Mouse (Mus musculus) adipocyte (in vitro differentiated cells): ENCODE measurements around the gene Dennd6a.
A peak's percentile ranks its signal among the peaks of the same experiment; 100 is the strongest.
"Not testable (repeated sequence)": the region's sequence is repeated elsewhere in the genome, so short reads cannot be mapped to it uniquely, and the experiment has no call there.

Experiments used
- DNase-seq: peaks from one replicate; pipeline ENCODE4 v3.0.0-alpha.2; 2016; ENCODE audit warnings: low spot score

Gene Dennd6a

DNA sequence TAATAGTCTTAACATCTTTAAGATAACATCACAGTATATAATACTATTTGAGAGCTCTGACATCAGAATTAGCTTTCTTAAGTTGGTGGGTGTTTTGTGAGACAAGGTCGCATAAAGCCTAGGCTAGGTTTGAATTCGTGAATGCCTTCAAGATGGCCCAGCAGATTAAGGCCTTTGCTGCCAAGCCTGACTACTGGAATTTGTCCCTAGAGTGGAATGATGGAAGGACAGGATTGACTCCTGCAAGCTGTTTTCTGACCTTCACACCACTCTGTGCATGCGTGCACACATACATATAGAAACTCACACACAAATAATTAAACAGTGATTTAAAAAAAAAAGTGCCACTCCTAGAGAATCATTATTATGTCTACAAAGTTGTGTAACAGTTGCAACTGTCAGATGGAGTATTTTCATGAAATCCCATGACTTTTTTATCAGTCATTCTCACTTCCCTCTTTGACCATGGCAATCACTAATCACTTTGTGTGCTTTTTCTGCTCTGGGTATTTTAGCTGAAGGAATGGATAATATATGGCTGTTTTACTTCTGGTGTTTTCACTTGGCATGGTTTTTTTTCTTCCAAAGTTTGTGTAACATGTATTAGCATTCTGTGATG lies 69.5 kb downstream of the Dennd6a start:
- no peak for DNase-seq

- no peak for DNase-seq
These were observed 72.5 kb downstream of the Dennd6a start for GRCm38 (mm10) chr14:26645989-26646650.

DNA sequence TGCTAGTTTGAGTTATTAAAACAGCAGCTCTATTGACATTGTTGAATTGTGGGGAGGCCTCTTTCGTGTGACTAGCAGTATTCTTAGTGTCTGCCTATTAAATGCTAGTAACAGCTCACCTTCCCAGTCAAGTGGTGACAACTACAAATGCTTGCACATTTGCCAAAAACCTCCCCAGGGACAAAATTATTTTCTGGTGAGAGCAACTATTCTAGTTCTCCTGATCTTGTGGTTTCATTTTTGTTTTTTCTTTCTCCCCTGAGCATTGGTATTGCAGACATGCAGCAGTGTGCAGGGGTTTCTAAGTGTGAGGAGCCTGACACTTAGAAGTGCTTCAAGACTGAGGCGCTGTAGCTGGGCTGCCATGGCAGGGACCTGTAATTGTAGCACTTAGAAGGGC lies 74.2 kb downstream of the Dennd6a start:
- DNase-seq, result peak; percentile 52

- no peak for DNase-seq
These were observed 78.2 kb downstream of the Dennd6a start for GRCm38 (mm10) chr14:26651901-26652300.

DNA sequence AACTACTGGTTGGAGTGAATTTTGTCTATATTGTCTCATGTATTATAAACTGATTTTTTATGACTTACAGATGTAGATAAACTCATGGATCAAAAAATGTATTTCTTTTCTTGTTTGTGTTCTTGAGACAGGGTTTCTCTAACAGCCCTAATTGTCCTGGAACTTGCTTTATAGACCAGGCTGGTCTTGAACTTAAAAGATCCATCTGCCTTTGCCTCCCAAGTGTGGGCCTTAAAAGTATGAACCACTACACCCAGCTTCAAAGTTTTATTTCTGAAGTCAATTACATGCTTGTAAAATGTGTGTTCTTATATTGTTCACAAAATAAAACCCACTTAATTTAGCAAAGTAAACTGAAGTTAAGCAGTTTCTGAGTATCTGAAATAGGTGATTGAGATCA lies 84.5 kb downstream of the Dennd6a start:
- no peak for DNase-seq

GRCm38 (mm10) chr14:26660233-26660632 lies 86.6 kb downstream of the Dennd6a start:
- no peak for DNase-seq

GRCm38 (mm10) chr14:26662016-26662415 lies 88.4 kb downstream of the Dennd6a start:
- no peak for DNase-seq

DNA sequence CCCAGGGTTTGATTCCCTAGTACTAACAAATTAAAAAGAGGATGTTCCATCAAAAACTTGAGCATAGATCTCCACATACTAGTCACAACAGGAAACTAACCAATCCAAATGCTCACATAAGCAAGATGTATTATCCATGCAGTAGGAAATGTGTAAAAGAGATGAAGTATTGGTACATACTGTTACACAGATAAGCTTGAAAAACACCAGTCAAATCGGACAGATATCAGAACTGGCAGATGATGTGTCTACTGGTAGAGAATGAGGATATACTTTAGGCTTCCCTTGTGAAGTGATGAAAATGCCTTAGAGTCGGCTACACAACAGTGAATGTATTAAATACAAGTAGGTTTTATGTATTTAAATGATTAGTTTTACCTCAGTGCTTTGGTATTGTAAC lies 88.8 kb downstream of the Dennd6a start:
- no peak for DNase-seq

DNA sequence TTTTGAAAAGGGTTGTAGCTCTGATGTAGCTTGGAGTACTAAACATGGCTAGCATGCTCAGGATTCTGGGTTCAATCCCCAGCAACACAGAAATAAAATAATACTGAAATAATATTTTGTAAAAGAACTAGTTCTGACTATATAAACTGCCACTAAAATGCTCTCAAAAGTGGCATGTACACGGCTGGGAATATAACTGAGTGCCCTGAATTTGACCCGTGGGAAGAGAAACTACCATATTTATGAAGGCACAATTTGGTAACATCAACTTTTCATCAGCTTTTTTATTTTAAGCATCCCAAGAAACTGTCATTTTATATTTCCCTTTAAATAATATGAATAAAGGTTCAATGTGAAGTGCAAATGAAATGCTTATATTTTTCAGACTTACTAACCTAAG lies 90.2 kb downstream of the Dennd6a start:
- no peak for DNase-seq

- DNase-seq, result no peak
These were observed 94.3 kb downstream of the Dennd6a start for GRCm38 (mm10) chr14:26667991-26668370.

DNA sequence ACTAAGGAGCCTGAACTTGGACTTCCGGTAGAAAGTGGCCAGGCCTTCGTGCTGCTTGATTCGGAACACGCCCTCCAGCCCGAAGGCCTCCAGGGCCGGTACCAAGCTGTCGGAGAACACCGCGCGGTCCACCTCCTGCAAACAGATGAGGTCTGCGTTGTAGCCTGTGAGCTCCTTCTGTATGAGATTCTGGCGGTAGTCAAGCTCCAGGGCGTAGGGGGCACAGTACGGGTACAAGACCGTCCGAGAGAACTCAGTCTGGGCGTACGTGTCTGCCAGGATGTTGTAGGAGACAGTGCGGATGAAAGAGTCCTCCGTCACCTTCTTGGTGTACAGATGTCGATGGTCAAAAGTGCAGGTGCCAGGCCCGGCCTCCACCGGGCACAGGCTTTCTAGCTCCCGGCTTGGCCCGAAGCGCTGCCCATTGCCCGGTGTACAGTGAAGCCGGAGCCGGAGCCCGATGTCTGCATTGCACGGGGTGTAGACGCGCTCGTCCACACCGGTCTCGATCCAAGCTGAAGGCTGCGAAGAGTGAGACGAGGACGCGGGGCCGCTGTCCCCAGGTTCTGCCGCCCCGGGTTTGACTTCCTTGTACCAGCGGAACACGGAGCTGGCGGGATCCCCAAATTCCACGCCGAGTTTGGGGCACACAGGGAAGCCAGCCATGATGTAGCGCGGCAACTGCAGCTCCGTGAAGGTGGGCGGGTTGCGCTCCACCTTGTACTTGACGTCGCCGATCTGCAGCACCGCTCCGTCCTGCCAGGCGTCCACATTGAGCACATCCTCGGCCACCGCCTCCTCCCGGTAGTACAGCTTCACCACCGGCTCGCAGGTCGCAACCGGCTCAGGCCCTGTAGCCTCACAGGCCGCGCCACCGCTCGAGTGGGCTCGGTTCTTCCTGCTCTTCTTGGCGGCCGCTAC lies 95.0 kb downstream of the Dennd6a start:
- peak; percentile 35 for DNase-seq

DNA sequence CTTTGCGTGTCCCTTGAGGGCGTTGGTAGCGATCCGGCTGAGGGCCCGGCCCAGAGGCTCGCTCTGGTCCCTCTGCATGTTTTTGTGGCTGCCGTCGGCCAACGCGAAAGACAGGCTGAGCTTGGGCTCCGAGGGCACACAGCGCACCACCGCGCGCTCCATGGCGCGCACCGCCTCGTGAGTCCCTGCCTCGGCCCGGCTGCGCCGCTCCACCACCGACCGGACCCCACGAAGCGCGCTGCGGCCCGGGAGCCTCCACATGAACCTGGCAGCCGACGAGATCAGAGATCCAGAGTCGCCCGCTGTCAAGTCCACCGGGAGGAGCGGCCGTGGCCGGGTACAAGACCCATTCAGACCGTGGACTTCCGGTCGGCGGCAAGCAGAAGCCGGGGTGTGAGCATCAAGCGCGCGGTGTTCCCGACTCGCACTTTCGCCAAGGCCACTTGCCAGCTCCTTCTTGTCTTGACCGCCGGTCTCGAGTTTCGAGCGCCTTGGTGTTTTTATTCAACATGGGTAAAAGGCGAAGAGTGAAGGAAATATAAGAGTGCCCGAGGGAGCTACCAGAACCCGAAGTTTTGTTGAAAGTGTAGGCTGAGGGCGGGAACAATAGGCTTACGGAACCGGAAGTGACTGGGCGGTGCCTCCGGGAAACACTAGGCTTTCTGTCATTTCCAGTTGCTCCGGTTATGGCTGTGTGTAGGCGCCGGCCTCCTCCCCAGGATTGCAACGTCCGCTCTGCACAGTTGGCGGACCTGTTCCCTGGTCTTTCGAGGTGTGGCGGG lies 95.8 kb downstream of the Dennd6a start, which contains the start of gene Pde12:
Pde12 (minus strand) TSS at position 592 of the 782 bp plus-strand sequence.
- DNase-seq, result peak; percentile 88

DNA sequence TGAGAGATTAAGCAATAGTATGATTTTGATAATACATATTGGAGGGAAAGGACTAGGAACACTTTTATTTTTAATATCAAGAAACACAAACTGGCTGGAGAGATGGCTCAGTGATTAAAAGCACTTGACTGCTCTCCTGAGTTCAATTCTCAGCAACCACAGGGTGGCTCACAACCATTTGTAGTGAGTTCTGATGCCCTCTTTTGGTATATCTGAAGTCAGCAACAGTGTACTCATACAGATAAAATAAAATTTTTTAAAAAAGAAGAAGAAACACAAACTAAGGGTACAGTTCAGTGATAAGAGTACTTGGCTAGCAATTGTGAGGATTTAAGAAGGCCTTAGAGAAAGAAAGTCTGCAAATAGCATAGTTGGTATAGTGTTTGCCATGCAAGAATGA lies 97.3 kb downstream of the Dennd6a start:
- no peak for DNase-seq

DNA sequence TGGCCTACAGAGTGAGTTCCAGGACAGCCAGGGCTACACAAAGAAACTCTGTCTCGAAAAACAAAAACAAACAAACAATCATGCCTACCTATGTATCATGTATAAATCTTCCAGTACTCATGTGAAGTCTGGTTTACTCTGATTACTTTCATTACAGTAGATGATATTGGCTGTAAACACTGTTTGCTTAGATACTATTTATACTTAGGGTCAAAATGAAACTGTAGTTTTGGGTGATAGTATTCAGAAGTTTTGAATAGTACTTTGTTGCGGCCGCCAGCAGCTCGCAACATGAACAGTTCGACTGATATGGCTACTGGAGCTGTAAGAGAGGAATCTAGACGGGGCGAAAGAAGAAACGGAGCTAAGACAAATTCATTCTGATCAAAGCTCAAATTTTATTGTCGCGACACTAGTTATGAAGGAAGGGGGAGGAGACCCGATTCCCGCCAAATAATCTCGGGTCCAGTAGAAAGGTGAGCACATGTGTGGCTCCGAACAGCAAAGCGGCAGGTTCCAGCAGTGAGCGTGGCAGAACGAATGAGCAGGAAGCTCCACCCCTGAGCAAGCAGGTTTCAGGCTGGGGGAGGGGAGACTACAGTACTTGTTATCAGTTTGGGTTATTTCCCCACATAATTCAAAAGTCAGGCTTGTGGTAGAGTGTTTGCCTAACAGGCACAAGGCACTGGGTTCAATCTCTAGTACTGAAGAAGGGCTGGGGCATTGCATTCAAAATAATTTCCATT lies 98.4 kb downstream of the Dennd6a start:
- not testable (repeated sequence) for DNase-seq

GRCm38 (mm10) chr14:26674476-26675169 lies 101.0 kb downstream of the Dennd6a start:
- DNase-seq, result not testable (repeated sequence)

DNA sequence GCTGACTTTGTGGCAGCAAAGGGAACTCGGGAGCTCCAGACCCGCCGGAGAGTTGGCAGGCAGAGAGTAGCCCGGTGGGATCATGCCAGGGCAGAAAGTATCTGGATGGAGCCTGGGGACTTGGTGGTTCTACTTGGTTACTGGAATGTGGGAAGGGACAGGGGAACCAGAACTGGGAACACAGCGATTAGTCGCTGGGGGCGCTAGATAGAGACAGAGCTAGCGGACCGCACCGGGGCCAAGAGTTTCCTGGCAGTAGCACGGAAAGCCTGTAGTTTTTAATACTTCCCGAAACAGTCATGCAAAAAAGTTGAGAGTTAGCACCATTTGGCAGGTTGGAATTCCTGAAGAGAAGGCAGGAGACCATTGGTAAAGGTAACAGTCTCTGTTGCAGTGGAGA lies 101.7 kb downstream of the Dennd6a start:
- DNase-seq, result no peak

DNA sequence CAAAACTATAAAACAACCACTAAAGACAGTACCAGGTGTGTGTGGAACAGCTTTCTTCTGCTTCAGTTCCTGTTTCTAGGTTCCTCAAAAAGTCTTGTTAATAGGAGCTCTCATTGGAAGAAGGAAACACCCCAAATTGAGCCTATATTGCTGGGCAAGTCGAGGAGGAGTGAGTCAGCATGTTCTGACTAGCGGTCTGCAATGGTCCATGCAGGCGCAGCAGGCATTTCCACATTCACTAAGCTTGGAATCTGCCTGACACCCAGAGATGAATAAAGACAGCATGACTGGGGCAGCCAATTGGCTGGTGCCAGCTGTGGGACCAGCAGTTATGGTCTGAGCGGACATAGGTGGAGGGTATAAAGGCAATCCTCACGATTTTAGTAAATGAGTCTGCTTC lies 102.1 kb downstream of the Dennd6a start:
- no peak for DNase-seq
